Mouse (Mus musculus) neural tube, embryonic 15.5 days (tissue): ENCODE data around the gene Agfg2. TPM values are rescaled to one million over a fixed set of nuclear protein-coding genes. Genes with fewer than 3 reads are reported as not detected.

Source experiments
- ATAC-seq: fragments of 200-750 bp; cut with Nextera tagmentation; 2 replicates; pipeline ENCODE4 v1.8.0; 2017; ENCODE audit warnings: mild to moderate bottlenecking, moderate TSS enrichment, moderate library complexity; ENCODE audit not compliant: low FRiP score
- H3K27ac ChIP-seq: fragments of 300-500 bp; sonication (generic); replicated peaks from 2 replicates; pipeline ENCODE4 v1.5.1; 2015; ENCODE audit warnings: mild to moderate bottlenecking, inconsistent platforms
- H3K27me3 ChIP-seq: fragments of 300-500 bp; sonication (generic); replicated peaks from 2 replicates; pipeline ENCODE4 v1.6.1; 2015; ENCODE audit warnings: inconsistent platforms
- H3K36me3 ChIP-seq: fragments of 300-500 bp; sonication (generic); 2 replicates; pipeline ENCODE4 v1.6.1; 2015; ENCODE audit warnings: inconsistent platforms
- H3K4me1 ChIP-seq: fragments of 300-500 bp; sonication (generic); 2 replicates; pipeline ENCODE4 v1.6.1; 2015; ENCODE audit warnings: inconsistent platforms
- H3K4me2 ChIP-seq: fragments of 300-500 bp; sonication (generic); 2 replicates; pipeline ENCODE4 v1.6.1; 2015; ENCODE audit warnings: inconsistent platforms, mild to moderate bottlenecking, moderate library complexity
- H3K4me3 ChIP-seq: fragments of 300-500 bp; sonication (generic); replicated peaks from 2 replicates; pipeline ENCODE4 v1.5.1; 2015; ENCODE audit warnings: mild to moderate bottlenecking, inconsistent platforms
- H3K9ac ChIP-seq: fragments of 300-500 bp; sonication (generic); replicated peaks from 2 replicates; pipeline ENCODE4 v1.6.1; 2015; ENCODE audit warnings: mild to moderate bottlenecking, inconsistent platforms
- H3K9me3 ChIP-seq: fragments of 300-500 bp; sonication (generic); replicated peaks from 2 replicates; pipeline ENCODE4 v1.6.1; 2016; ENCODE audit warnings: inconsistent platforms
- WGBS: fragments of 180-500 bp; shearing (Covaris S2); methylation state at CpG from one replicate; pipeline ENCODE4 v1.1.7; 2015; ENCODE audit warnings: mixed read lengths; 5-methylcytosine and 5-hydroxymethylcytosine counted together
- polyA plus RNA-seq: library from polyadenylated mRNA; unstranded; fragments of >200 nt; fragmentation: Nextera tagmentation; extraction: Ambion mirVana; gene quantifications from 2 replicates; pipeline ENCODE4 v1.2.1, GENCODE M21; 2015

Gene Agfg2
- polyA plus RNA-seq, 1 experiment from 2014 or later = 21.6 TPM

- Histone ChIP-seq H3K4me1 (no peaks in the 10 kb centered on the region), H3K36me3 (no peaks in the 10 kb centered on the region), H3K4me3 (no peak overlapping the region), H3K27ac (no peak overlapping the region), H3K9me3 (no peaks in the 10 kb centered on the region), H3K27me3 (no peaks in the 10 kb centered on the region), H3K9ac (no peak overlapping the region), H3K4me2 (no peak overlapping the region)
- ATAC-seq = no peak
- WGBS = 61% methylated on average over 2 of the region's 2 CpGs
These were observed 15.3 kb upstream of the Agfg2 start for GRCm38 (mm10) chr5:137699850-137700249.

GRCm38 (mm10) chr5:137699080-137699479, 14.6 kb upstream of the Agfg2 start:
- H3K4me3 ChIP-seq = no peak overlapping the region
- no peak overlapping the region for H3K9ac ChIP-seq
- no peak for ATAC-seq
- H3K27me3 ChIP-seq = no peaks in the 10 kb centered on the region
- H3K4me1 ChIP-seq = no peaks in the 10 kb centered on the region
- 78% methylated on average over 3 of the region's 3 CpGs for WGBS
- H3K36me3 ChIP-seq = no peaks in the 10 kb centered on the region
- no peaks in the 10 kb centered on the region for H3K9me3 ChIP-seq
- no peak overlapping the region for H3K27ac ChIP-seq
- H3K4me2 ChIP-seq = no peak overlapping the region

- H3K27ac ChIP-seq = no peak overlapping the region
- no peaks in the 10 kb centered on the region for H3K27me3 ChIP-seq
- no peak overlapping the region for H3K9ac ChIP-seq
- H3K4me2 ChIP-seq = no peak overlapping the region
- ATAC-seq = no peak
- no peaks in the 10 kb centered on the region for H3K36me3 ChIP-seq
- no peak overlapping the region for H3K4me3 ChIP-seq
- WGBS = 79% methylated on average over 4 of the region's 4 CpGs
- no peaks in the 10 kb centered on the region for H3K4me1 ChIP-seq
- no peaks in the 10 kb centered on the region for H3K9me3 ChIP-seq
These were observed 11.4 kb upstream of the Agfg2 start for GRCm38 (mm10) chr5:137695930-137696329.

GRCm38 (mm10) chr5:137694796-137695195, 10.3 kb upstream of the Agfg2 start:
- Histone ChIP-seq H3K4me3 (no peak overlapping the region), H3K36me3 (no peaks in the 10 kb centered on the region), H3K27ac (no peak overlapping the region), H3K27me3 (no peaks in the 10 kb centered on the region), H3K4me1 (no peaks in the 10 kb centered on the region), H3K4me2 (no peak overlapping the region), H3K9me3 (no peaks in the 10 kb centered on the region), H3K9ac (no peak overlapping the region)
- ATAC-seq = no peak
- WGBS = 54% methylated on average over 3 of the region's 3 CpGs

- no peak overlapping the region for H3K4me2 ChIP-seq
- no peaks in the 10 kb centered on the region for H3K36me3 ChIP-seq
- no peaks in the 10 kb centered on the region for H3K27me3 ChIP-seq
- no peak overlapping the region for H3K4me3 ChIP-seq
- no peaks in the 10 kb centered on the region for H3K4me1 ChIP-seq
- H3K27ac ChIP-seq = no peak overlapping the region
- no peak overlapping the region for H3K9ac ChIP-seq
- WGBS = 74% methylated on average over 1 of the region's 1 CpGs
- ATAC-seq = no peak
- H3K9me3 ChIP-seq = no peaks in the 10 kb centered on the region
These were observed 7.4 kb upstream of the Agfg2 start for GRCm38 (mm10) chr5:137691881-137692280.

- Histone ChIP-seq H3K4me1 (no peaks in the 10 kb centered on the region), H3K36me3 (no peaks in the 10 kb centered on the region), H3K9me3 (no peaks in the 10 kb centered on the region), H3K27ac (no peak overlapping the region), H3K4me3 (no peak overlapping the region), H3K9ac (no peak overlapping the region), H3K4me2 (no peak overlapping the region), H3K27me3 (no peaks in the 10 kb centered on the region)
- WGBS = 70% methylated on average over 9 of the region's 9 CpGs
- no peak for ATAC-seq
These were observed 6.0 kb upstream of the Agfg2 start for GRCm38 (mm10) chr5:137690531-137690930.

- H3K27ac ChIP-seq = no peak overlapping the region
- no peak for ATAC-seq
- 90% methylated on average over 3 of the region's 3 CpGs for WGBS
These were observed 5.4 kb upstream of the Agfg2 start for GRCm38 (mm10) chr5:137689974-137690373.

GRCm38 (mm10) chr5:137686127-137686790, 1.7 kb upstream of the Agfg2 start:
- no peak overlapping the region for H3K4me2 ChIP-seq
- no peak overlapping the region for H3K27ac ChIP-seq
- H3K4me3 ChIP-seq = no peak overlapping the region
- peaks cover 24% of the 10 kb centered on the region for H3K4me1 ChIP-seq
- H3K9ac ChIP-seq = no peak overlapping the region
- no peaks in the 10 kb centered on the region for H3K27me3 ChIP-seq
- no peaks in the 10 kb centered on the region for H3K36me3 ChIP-seq
- no peak for ATAC-seq
- H3K9me3 ChIP-seq = no peaks in the 10 kb centered on the region
- WGBS = 86% methylated on average over 6 of the region's 6 CpGs

More at GRCm38 (mm10) chr5:137689974-137690373, 5.4 kb upstream of the Agfg2 start:
- H3K36me3 ChIP-seq = no peaks in the 10 kb centered on the region
- H3K4me3 ChIP-seq = no peak overlapping the region
- peaks cover 4% of the 10 kb centered on the region; the same call in 1 of the 2 replicates for H3K4me1 ChIP-seq
- H3K9ac ChIP-seq = no peak overlapping the region
- no peaks in the 10 kb centered on the region for H3K27me3 ChIP-seq
- H3K4me2 ChIP-seq = no peak overlapping the region
- H3K9me3 ChIP-seq = no peaks in the 10 kb centered on the region

GRCm38 (mm10) chr5:137685653-137686052, 1.1 kb upstream of the Agfg2 start:
- no peak for ATAC-seq
- Histone ChIP-seq H3K27me3 (no peaks in the 10 kb centered on the region), H3K9me3 (no peaks in the 10 kb centered on the region), H3K4me1 (peaks cover 24% of the 10 kb centered on the region), H3K4me3 (no peak overlapping the region), H3K27ac (no peak overlapping the region), H3K36me3 (no peaks in the 10 kb centered on the region), H3K9ac (no peak overlapping the region), H3K4me2 (no peak overlapping the region)
- 89% methylated on average over 3 of the region's 3 CpGs for WGBS

- peak overlapping the region; percentile 81 for H3K9ac ChIP-seq
- WGBS = 13% methylated on average over 27 of the region's 28 CpGs
- H3K4me1 ChIP-seq = peaks cover 24% of the 10 kb centered on the region
- no peaks in the 10 kb centered on the region for H3K27me3 ChIP-seq
- H3K27ac ChIP-seq = peak overlapping the region; percentile 87
- no peaks in the 10 kb centered on the region for H3K9me3 ChIP-seq
- ATAC-seq = peak; percentile 25
- peak overlapping the region; percentile 78 for H3K4me2 ChIP-seq
- no peaks in the 10 kb centered on the region for H3K36me3 ChIP-seq
- peak overlapping the region; percentile 91 for H3K4me3 ChIP-seq
These were observed 885 bp downstream of the Agfg2 start for GRCm38 (mm10) chr5:137683388-137684293.

GRCm38 (mm10) chr5:137682526-137682925, 2.0 kb downstream of the Agfg2 start:
- ATAC-seq = no peak
- Histone ChIP-seq H3K36me3 (no peaks in the 10 kb centered on the region), H3K9me3 (no peaks in the 10 kb centered on the region), H3K4me2 (peak overlapping the region; percentile 78), H3K9ac (no peak overlapping the region), H3K4me1 (peaks cover 24% of the 10 kb centered on the region), H3K27ac (no peak overlapping the region), H3K27me3 (no peaks in the 10 kb centered on the region), H3K4me3 (no peak overlapping the region)
- 75% methylated on average over 6 of the region's 6 CpGs for whole genome bisulfite sequencing

GRCm38 (mm10) chr5:137679726-137680125, 4.8 kb downstream of the Agfg2 start:
- Histone ChIP-seq H3K9me3 (no peaks in the 10 kb centered on the region), H3K4me3 (no peak overlapping the region), H3K4me2 (no peak overlapping the region), H3K27me3 (no peaks in the 10 kb centered on the region), H3K36me3 (peaks cover 7% of the 10 kb centered on the region; the same call in 1 of the 2 replicates), H3K9ac (no peak overlapping the region), H3K4me1 (peaks cover 19% of the 10 kb centered on the region), H3K27ac (no peak overlapping the region)
- ATAC-seq = no peak
- WGBS = 92% methylated on average over 4 of the region's 4 CpGs
